Mouse (Mus musculus): ENCODE data around the gene C87436.

C87436 gene

GRCm38 (mm10) chr6:86438272-86439118 is at the start of gene C87436:
Gene C87436 (plus strand): TSS chr6:86438374.
- peak; percentile 89 for DNase-seq

DNA sequence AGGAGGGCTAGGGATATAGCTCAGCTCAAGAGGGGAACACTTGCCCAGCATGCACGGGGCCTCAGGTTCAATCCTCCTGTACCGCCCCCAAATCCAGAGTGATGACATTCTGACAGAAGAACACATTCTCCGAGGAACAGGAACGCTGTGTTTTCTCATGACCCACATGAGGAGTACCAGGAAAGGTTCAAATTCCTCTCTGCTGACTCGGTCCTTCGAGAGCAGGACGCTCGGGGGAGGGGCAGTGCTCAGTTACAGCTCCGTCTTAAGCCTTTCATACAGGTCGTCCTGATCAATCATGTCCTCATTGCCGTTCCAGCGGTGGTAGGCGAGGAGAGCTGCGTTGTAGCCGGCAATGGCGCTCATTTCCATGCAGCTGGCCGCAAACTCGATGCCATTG is 49.7 kb upstream of the C87436 start:
- DNase-seq: no peak

DNA sequence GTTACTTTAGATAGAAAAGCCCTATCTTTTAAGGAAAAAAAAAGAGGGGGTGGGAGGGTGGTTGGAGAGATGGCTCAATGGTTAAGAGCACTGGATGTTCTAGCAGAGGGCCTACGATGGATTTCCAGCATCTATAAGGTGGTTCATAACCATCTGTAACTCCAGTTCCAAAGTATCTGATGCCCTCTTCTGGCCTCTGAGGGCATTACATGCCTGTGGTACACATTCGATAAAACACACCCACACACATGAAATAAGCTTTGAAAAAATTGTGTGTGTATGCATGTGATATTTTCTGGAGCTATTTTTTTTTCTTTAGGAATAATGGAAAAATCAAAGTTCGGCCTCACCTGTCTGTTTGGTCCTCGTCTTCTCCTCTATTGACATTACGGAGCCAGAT is 46.8 kb upstream of the C87436 start:
- DNase-seq: no peak

DNA sequence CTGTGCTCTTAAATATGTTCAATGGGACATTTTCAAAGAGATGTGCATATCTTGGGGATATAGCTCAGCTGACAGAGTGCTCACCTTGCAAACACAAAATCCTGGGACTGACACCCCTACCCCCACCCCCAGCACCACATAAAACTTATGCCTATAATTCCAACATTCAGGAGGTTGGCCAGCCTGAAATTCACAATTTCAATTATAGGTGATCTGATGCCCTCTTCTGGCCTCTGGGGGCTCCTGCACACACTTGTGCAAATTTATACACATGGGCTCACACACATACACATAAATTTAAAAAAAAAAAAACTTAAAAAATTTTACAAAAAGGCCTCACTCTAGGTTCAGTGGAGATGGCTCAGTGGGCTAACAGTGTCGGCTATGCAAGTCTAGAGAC is 45.0 kb upstream of the C87436 start:
- no peak for DNase-seq

DNA sequence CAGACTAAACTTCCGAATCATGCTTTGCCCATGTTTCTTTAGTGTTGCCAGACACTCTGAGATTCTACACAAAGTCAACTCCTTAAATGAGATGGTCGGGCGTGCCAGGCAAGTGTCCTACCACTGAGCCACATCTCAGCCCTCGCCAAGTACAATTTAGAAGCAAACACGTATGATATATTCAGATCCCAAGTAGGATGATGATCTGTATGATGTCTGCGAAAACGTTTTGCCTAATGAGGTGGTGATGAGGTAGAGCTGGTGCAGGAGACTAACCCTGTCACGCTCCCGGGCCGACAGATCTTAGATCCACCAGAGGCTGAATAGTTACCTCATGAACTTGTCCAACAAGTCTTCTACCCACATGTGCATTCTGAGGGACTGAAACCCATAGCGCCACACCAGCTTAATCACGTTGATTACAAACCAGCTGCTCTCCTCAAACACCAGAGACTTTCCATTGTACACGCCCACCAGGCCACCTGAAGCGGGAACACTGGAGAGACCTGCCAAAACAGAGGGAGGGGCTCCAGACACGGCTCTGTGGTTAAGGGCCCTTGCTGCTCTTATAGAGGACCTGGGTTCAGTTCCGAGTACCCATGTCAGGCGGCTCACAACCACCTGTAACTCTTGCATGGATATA is 44.0 kb upstream of the C87436 start:
- no peak for DNase-seq

- DNase-seq: no peak
Observed at GRCm38 (mm10) chr6:86395021-86395420, 43.2 kb upstream of the C87436 start.

GRCm38 (mm10) chr6:86395969-86396368 is 42.2 kb upstream of the C87436 start:
- no peak for DNase-seq

- peak; percentile 83 for DNase-seq
Observed at GRCm38 (mm10) chr6:86396581-86397256, 41.5 kb upstream of the C87436 start, which contains the start of gene Pcyox1. Gene Pcyox1 (minus strand): TSS chr6:86397154.

DNA sequence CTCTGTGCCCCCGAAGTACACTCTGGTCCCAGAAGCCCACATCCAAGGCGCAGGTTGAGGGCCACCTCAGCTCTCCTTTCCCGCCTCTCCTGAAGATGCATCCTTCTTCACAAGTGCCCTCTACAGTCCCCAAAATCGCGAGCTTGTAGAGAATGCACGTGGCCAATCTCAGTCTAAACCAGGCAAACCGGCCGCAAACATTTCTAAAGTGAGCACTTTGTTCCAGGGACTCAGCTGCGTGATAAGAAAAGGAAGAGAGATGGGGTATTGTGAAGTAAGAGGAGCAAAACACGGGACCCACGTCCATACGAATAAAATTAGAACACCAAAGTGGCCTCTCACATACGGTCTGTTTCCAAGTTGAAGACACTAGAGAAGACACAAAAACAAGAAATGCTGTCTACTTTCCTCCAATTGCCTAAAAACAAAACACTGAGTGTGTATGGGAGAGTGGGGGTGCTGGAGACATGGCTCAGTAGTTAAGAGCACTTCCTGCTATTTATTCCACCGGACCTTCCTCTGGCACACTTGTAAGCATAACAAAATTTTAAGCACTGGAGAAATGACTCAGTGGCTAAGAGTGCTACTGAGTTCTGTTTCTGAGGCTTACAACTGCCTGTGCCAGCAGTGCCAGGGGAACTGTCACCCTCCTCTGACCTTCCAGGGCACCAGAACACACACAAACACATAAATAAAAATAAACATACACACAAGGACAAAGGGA is 40.8 kb upstream of the C87436 start:
- no peak for DNase-seq

- DNase-seq: no peak
Observed at GRCm38 (mm10) chr6:86398986-86399385, 39.2 kb upstream of the C87436 start.

GRCm38 (mm10) chr6:86399995-86400394 is 38.2 kb upstream of the C87436 start:
- no peak for DNase-seq

DNA sequence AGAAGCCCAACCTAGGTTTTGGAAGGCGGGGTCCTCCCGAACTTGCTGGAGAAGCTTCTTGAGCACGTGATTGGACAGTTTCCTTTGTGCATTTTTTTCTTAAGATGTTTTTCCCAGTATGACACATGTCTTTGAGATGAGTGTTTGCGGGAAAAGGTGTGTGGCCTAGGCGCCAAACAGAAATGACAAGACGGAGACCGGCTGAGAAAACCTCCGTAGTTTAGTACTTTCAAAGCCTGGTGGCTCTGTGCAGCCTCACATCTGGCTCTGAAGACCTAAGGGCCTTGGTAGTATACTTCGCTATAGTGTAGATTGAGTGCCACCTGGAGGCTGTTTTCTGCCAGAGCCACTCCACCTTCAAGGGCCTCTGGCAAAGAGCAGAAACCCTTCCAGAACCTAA is 37.2 kb upstream of the C87436 start:
- DNase-seq: peak; percentile 32

DNA sequence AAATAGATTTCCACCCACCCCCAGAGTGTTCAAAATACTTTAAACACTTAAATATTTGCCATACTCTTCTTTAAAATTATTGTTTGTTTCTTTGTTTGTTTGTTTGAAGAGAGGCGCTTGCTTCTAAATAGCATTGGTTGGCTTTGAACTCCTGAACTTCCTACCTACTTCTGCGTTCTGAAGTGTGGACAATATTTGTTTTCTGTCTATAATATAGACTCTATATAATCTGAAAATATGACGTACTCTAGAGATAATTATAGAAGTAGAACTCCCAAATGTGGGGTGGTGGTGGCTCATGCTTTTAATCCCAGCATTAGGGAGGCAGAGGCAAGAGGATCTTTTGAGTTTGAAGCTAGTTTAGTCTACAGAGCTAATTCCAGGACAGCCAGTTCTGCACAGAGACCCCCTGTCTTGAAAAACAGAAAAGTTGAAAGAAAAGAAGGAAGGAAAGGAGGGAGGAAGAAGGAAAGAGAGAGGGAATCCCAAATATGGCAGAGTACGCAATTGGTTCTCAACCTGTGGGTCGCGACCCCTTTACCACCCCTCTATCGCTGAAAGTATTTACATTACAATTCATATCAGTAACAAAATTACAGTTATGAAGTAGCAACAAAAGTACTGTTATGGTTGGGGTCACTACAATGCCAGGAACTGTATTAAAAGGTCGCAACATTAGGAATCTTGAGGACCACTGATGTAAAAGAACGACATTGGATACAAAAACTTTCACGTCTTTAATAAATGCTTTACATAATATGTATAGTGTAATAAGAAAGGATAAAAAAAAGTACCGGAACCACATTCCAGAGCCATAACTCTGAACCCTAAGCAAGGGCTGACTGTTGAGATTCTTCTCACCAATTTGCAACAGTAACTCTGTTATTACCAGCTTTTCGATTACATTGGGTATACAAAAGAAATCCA is 35.2 kb upstream of the C87436 start:
- no peak for DNase-seq

DNA sequence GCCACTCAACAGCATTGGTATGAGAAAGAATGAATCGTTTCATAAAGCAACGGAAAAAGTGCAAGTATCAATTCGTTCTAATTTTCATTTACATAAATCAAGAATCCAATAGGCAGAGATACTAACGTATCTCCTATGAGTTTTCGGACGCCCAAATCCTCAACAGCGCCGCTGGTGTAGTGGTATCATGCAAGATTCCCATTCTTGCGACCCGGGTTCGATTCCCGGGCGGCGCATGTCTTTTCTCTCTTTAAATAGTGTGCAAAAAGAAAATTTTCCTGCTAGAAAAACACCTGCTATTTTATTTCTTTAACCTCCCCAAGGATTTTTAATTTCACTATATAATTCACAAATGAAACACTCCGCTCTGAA is 34.5 kb upstream of the C87436 start:
- peak; percentile 91 for DNase-seq

DNA sequence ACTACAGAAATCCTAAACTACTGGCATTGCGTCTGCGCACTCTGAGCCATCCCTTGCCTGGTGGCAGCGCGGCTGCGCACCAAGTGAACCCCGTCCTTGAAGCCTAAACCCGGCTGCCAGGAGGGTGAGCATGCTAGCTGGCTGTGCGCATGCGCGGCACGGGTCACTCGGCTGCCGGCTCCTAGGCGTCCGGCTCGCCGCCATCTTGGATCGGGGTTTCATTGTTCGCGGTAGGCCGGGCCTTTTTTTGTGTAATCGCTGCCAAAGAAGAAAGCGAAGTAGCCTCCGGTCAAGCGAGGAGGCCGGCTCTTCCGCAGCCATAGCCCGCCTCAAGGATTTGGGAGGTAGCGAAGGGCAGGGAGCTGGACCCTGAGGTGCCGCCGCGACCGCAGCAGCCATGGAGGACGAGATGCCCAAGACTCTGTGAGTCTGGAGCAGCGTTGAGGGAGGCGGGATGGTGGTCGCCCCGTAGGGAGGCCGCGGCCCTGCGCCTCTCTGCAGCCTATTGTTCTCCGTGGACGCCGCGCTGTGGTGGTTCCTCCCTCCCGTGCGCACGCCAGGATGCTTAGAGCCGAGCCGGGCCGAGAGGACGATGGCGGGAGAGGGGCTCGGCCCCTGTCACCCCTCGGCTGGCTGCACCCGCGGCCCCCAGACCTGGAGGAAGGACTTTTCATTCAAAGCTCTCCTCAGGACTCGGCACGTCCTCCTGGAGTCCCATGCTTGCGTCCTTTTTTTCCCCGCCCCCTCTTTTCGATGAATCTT is 33.9 kb upstream of the C87436 start, which contains the start of gene Tia1:
TSS of gene Tia1 (plus strand) at position 120 of the 762 bp plus-strand sequence.
- peak; percentile 97 for DNase-seq

DNA sequence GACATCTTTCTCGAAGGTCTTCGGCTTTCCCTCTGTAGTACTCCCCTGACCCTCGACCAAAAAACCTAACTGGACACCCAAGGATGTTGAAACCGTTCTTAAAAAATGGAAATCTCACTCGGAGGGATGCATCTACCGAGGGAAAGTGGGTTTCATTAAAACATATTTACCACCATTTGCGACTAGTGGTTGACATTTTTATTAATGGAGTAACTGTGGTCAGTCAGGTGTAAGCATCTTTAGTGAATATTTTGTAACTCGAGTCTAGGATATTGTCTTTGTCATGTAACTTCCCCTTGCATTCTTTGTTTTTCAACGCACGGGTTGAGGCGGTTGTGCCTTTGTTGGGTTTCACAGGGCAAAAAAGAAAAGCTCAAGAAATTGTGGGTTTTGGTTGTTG is 33.2 kb upstream of the C87436 start:
- no peak for DNase-seq

DNA sequence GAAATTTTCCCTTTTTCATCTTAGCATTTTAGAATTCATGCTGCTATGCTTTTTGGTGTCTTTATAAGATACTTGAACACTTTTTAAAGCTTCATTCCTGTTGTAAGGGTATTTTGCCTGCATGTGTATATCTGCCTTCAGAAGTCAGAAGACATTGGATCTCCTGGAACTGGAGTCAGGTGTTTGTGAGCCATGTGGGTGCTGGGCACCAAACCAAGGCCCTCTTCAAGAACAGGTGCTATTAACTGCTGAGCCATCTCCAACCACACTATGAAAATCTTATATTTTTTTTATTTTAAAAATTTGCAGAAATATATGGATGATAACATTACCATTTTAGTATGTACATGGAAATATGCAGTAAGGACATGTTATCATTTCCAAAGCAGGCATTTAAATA is 31.9 kb upstream of the C87436 start:
- DNase-seq: no peak

DNA sequence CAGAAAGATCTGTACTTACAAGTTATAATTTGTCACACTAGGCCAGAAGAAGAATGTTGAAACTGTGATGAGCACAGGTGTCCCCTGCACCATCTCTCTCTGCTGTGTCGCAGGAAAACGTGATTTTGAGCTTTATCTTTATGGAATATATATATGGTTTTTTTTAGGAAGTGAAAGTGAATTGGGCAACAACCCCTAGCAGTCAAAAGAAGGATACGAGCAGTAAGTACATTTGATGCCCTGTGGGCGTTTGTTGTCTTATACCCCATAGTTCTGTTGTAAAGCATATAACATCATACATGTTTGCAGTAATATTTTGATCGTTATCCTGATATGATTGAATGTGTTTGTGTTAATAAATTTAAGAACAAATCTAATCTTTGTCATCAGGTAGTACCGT is 19.5 kb upstream of the C87436 start:
- no peak for DNase-seq

DNA sequence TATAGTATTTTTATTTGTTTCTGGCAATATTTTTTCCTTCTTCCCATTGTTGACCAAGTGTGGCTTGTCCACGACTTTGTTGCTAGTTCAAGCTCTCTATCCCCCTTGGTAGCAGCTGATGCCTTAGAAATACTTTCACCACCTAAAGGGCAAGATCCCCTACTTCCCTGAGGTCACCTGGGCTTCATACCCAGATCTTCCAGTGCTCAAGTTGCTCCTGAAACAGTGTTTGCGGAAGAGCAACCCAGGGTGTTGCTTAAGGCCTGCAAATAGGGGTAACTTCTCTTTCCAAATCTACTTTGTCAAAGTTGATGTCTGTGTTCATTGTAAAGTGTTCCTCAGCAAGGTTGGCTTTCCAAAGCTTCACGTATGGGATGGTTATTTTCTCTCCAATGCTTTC is 18.9 kb upstream of the C87436 start:
- no peak for DNase-seq

DNA sequence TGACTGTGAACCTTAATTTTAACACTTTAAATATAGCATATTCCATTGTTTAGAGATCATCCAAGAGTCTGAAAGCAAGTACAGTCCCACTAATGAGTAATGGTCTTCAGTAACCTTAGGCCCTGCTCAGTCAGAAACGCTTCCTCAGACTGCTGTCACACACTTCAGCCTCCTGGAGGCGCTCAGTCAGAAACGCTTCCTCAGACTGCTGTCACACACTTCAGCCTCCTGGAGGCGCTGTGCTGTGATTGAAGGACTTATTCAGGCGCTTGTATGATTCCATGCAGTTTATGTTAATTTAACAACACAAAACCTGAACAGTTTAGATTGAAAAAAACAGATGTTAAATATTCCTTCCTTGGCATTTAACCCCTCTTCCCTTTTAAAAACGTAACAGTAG is 17.7 kb upstream of the C87436 start:
- DNase-seq: no peak

DNA sequence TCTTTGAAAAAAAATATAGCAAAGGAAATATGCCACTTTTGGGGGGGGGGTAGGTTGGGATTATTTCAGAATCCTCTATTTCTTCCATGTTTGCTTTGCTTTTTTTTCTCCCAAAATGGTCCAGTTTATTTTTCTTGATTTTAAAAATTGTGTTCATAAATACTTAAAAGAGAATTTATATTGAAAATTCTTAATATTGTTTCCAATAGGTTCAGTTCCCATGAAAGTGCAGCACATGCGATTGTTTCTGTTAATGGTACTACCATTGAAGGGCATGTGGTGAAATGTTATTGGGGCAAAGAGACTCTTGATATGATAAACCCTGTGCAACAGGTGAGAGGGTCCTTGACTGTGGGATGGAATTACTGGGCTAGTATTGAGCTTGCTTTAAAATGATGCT is 11.8 kb upstream of the C87436 start, which contains the start of gene Gm44790:
TSS of gene Gm44790 (plus strand) at position 301 of the 400 bp plus-strand sequence.
- DNase-seq: no peak

Data from right cerebral cortex, postnatal 4 days (tissue).